Mouse (Mus musculus) CH12.LX (cell line): Measurements from ENCODE around the gene Cpne5. TPM values are rescaled to one million over a fixed set of nuclear protein-coding genes. Genes with fewer than 3 reads are reported as not detected.

Experiments
- DNase-seq: peaks from one replicate; pipeline ENCODE4 v3.0.0-alpha.2; 2013; ENCODE audit errors: extremely low read depth
- H3K27ac ChIP-seq: 2 replicates; pipeline ENCODE4 v1.5.1; 2012; ENCODE audit warnings: low read depth, mild to moderate bottlenecking, control low read depth, moderate library complexity; ENCODE audit not compliant: insufficient read depth
- H3K27me3 ChIP-seq: replicated peaks from 2 replicates; pipeline ENCODE3; 2012; ENCODE audit warnings: inconsistent platforms
- H3K36me3 ChIP-seq, 2 experiments: replicated peaks in 1 of 2; 2 replicates each; pipeline versions ENCODE3 to v1.6.1; 2012; ENCODE audit warnings: inconsistent platforms in 1 of 2, low read length in 1 of 2, mild to moderate bottlenecking in 1 of 2, mixed read lengths in 1 of 2, moderate library complexity in 1 of 2; ENCODE audit not compliant: control insufficient read depth in 1 of 2, insufficient read depth in 1 of 2
- H3K4me1 ChIP-seq, 2 experiments: 2 replicates each; pipeline ENCODE4 v1.6.1; 2012; ENCODE audit warnings: inconsistent platforms in 1 of 2, moderate library complexity in 1 of 2; ENCODE audit not compliant: insufficient read depth in 2 of 2, control insufficient read depth in 1 of 2
- H3K4me2 ChIP-seq: 2 replicates; pipeline ENCODE4 v1.6.1; 2012; ENCODE audit warnings: low read depth, mild to moderate bottlenecking, control low read depth; ENCODE audit not compliant: poor library complexity, insufficient read depth, severe bottlenecking
- H3K4me3 ChIP-seq, 3 experiments: fragments of 150-350 bp in 1 of 3; sonication (generic) in 1 of 3; replicated peaks in 1 of 3; 2 replicates each; pipeline versions ENCODE3 to v1.5.1; 2011 to 2012; ENCODE audit warnings: low read depth in 2 of 3, low read length in 2 of 3, mild to moderate bottlenecking in 2 of 3, moderate library complexity in 2 of 3, control low read depth in 1 of 3, improper control_type of control experiment in 1 of 3, inconsistent platforms in 1 of 3, mixed read lengths in 1 of 3; ENCODE audit not compliant: poor library complexity in 1 of 3
- H3K79me2 ChIP-seq: replicated peaks from 2 replicates; pipeline ENCODE4 v1.6.1; 2012; ENCODE audit warnings: mild to moderate bottlenecking, moderate library complexity; ENCODE audit not compliant: control insufficient read depth, poor library complexity, insufficient read depth, severe bottlenecking; ENCODE audit errors: extremely low read depth
- H3K9ac ChIP-seq: 2 replicates; pipeline ENCODE4 v1.6.1; 2012; ENCODE audit warnings: low read depth, mild to moderate bottlenecking, control low read depth, moderate library complexity; ENCODE audit not compliant: insufficient read depth
- H3K9me3 ChIP-seq: replicated peaks from 2 replicates; pipeline ENCODE3; 2012; ENCODE audit warnings: low read length, inconsistent platforms, mixed read lengths
- BHLHE40 ChIP-seq: IDR thresholded peaks from 2 replicates; pipeline ENCODE4 v1.6.1; 2011; ENCODE audit warnings: mild to moderate bottlenecking, low read depth, low read length, improper control_type of control experiment
- CHD2 ChIP-seq: IDR thresholded peaks from 2 replicates; pipeline ENCODE4 v1.6.1; 2011; ENCODE audit warnings: low read length, improper control_type of control experiment
- E2F4 ChIP-seq: IDR thresholded peaks from 2 replicates; pipeline ENCODE4 v1.6.1; 2011; ENCODE audit warnings: low read depth, low read length, improper control_type of control experiment; ENCODE audit not compliant: insufficient replicate concordance
- ELF1 ChIP-seq: IDR thresholded peaks from 2 replicates; pipeline ENCODE4 v1.6.1; 2014; ENCODE audit warnings: low read depth, mild to moderate bottlenecking, inconsistent platforms, low read length, improper control_type of control experiment
- EP300 ChIP-seq: IDR thresholded peaks from 2 replicates; pipeline ENCODE4 v1.6.1; 2011; ENCODE audit warnings: low read length, improper control_type of control experiment
- ETS1 ChIP-seq: conservative IDR thresholded peaks from 2 replicates; pipeline ENCODE4 v1.6.1; 2012; ENCODE audit warnings: low read depth, mild to moderate bottlenecking, inconsistent platforms, low read length, improper control_type of control experiment, moderate library complexity
- GABPA ChIP-seq: IDR thresholded peaks from 2 replicates; pipeline ENCODE4 v1.6.1; 2012; ENCODE audit warnings: low read depth, low read length, improper control_type of control experiment, inconsistent platforms; ENCODE audit not compliant: insufficient replicate concordance
- HCFC1 ChIP-seq: IDR thresholded peaks from 2 replicates; pipeline ENCODE4 v1.6.1; 2012; ENCODE audit warnings: low read depth, mild to moderate bottlenecking, inconsistent platforms, low read length, improper control_type of control experiment
- IRF4 ChIP-seq: IDR thresholded peaks from 2 replicates; pipeline ENCODE4 v1.6.1; 2014; ENCODE audit warnings: low read depth, mild to moderate bottlenecking, inconsistent platforms, low read length, improper control_type of control experiment
- JUN ChIP-seq: IDR thresholded peaks from 2 replicates; pipeline ENCODE4 v1.6.1; 2011; ENCODE audit warnings: low read depth, mild to moderate bottlenecking, low read length, improper control_type of control experiment, moderate library complexity; ENCODE audit not compliant: insufficient read depth
- MAX ChIP-seq: IDR thresholded peaks from 2 replicates; pipeline ENCODE4 v1.6.1; 2011; ENCODE audit warnings: low read length, improper control_type of control experiment
- MEF2A ChIP-seq: IDR thresholded peaks from 2 replicates; pipeline ENCODE4 v1.6.1; 2014; ENCODE audit warnings: low read depth, mild to moderate bottlenecking, inconsistent platforms, low read length, improper control_type of control experiment, borderline replicate concordance
- MXI1 ChIP-seq: IDR thresholded peaks from 2 replicates; pipeline ENCODE4 v1.6.1; 2011; ENCODE audit warnings: mild to moderate bottlenecking, low read depth, low read length, improper control_type of control experiment
- NRF1 ChIP-seq: IDR thresholded peaks from 2 replicates; pipeline ENCODE4 v1.6.1; 2014; ENCODE audit warnings: low read depth, mild to moderate bottlenecking, inconsistent platforms, low read length, improper control_type of control experiment, moderate library complexity
- PAX5 ChIP-seq: IDR thresholded peaks from 2 replicates; pipeline ENCODE4 v1.6.1; 2012; ENCODE audit warnings: low read length, inconsistent platforms, mixed read lengths
- POLR2A ChIP-seq: IDR thresholded peaks from 2 replicates; pipeline ENCODE4 v1.6.1; 2011; ENCODE audit warnings: low read depth, mild to moderate bottlenecking, improper control_type of control experiment, low read length
- POLR2AphosphoS2 ChIP-seq: IDR thresholded peaks from 2 replicates; pipeline ENCODE4 v1.6.1; 2011; ENCODE audit warnings: low read depth, low read length, improper control_type of control experiment
- RAD21 ChIP-seq: IDR thresholded peaks from 2 replicates; pipeline ENCODE4 v1.6.1; 2011; ENCODE audit warnings: low read depth, mild to moderate bottlenecking, low read length, improper control_type of control experiment, moderate library complexity
- SIN3A ChIP-seq: IDR thresholded peaks from 2 replicates; pipeline ENCODE4 v1.6.1; 2012; ENCODE audit warnings: low read length, improper control_type of control experiment, inconsistent platforms
- SMC3 ChIP-seq: IDR thresholded peaks from 2 replicates; pipeline ENCODE4 v1.6.1; 2011; ENCODE audit warnings: low read depth, low read length, improper control_type of control experiment
- TBP ChIP-seq: conservative IDR thresholded peaks from 2 replicates; pipeline ENCODE4 v1.6.1; 2011; ENCODE audit warnings: low read depth, low read length, improper control_type of control experiment
- TCF12 ChIP-seq: IDR thresholded peaks from 2 replicates; pipeline ENCODE4 v1.6.1; 2014; ENCODE audit warnings: low read depth, mild to moderate bottlenecking, inconsistent platforms, low read length, improper control_type of control experiment
- UBTF ChIP-seq: IDR thresholded peaks from 2 replicates; pipeline ENCODE4 v1.6.1; 2012; ENCODE audit warnings: low read depth, mild to moderate bottlenecking, inconsistent platforms, low read length, improper control_type of control experiment, moderate library complexity
- USF1 ChIP-seq: IDR thresholded peaks from 2 replicates; pipeline ENCODE4 v1.6.1; 2014; ENCODE audit warnings: low read depth, mild to moderate bottlenecking, inconsistent platforms, low read length, improper control_type of control experiment
- USF2 ChIP-seq: conservative IDR thresholded peaks from 2 replicates; pipeline ENCODE4 v1.6.1; 2011; ENCODE audit warnings: low read depth, low read length, improper control_type of control experiment
- ZC3H11A ChIP-seq: IDR thresholded peaks from 2 replicates; pipeline ENCODE4 v1.6.1; 2012; ENCODE audit warnings: low read depth, mild to moderate bottlenecking, inconsistent platforms, low read length, improper control_type of control experiment
- ZKSCAN1 ChIP-seq: IDR thresholded peaks from 2 replicates; pipeline ENCODE4 v1.6.1; 2012; ENCODE audit warnings: low read depth, inconsistent platforms, low read length, improper control_type of control experiment, borderline replicate concordance
- ZNF384 ChIP-seq: IDR thresholded peaks from 2 replicates; pipeline ENCODE4 v1.6.1; 2012; ENCODE audit warnings: low read depth, low read length, improper control_type of control experiment, inconsistent platforms
- dilution Hi-C: fragments of 300-500 bp; cut with MboI; formaldehyde crosslinking; loops from 2 replicates; pipeline ENCODE4 v1.14.3; 2020; ENCODE audit warnings: low sequenced_read_pairs; ENCODE audit not compliant: extremely low pct_unique_long_range_greater_than_20kb, extremely low pct_ligation_motif_present
- in situ Hi-C: fragments of 300-500 bp; cut with MboI; formaldehyde crosslinking; loops from 3 replicates; pipeline ENCODE4 v1.14.3; 2019; ENCODE audit warnings: low sequenced_read_pairs, low pct_ligation_motif_present, low pct_unique_long_range_greater_than_20kb, mixed read lengths
- polyA plus RNA-seq: library from polyadenylated mRNA; unstranded; fragments of >175 nt; gene quantifications from 2 replicates; pipeline ENCODE4 v1.2.1, GENCODE M21; 2012; ENCODE audit warnings: low read depth; ENCODE audit not compliant: insufficient read length
- total RNA-seq, 2 experiments: library from RNA; depleted of rRNA; stranded (reverse); fragments of 300-350 nt in 1 of 2; fragments of >200 nt in 1 of 2; gene quantifications; 2 replicates each; pipeline ENCODE4 v1.2.3; 2012 to 2014

Cpne5 gene
- total and polyA plus RNA-seq, 3 experiments: 0.68 to 1.9 (median 1.3) TPM

- Histone ChIP-seq H3K4me1 (peaks cover 18 to 63% of the 10 kb centered on the region in 2 experiments), H3K36me3 (peaks cover 43 to 61% of the 10 kb centered on the region in 2 experiments), H3K4me3 (no peak overlapping the region), H3K9ac (no peak overlapping the region), H3K4me2 (no peak overlapping the region), H3K9me3 (no peaks in the 10 kb centered on the region), H3K27ac (no peak overlapping the region), H3K79me2 (peaks cover 71% of the 10 kb centered on the region), H3K27me3 (no peaks in the 10 kb centered on the region)
- in situ Hi-C loops (no loop called here), dilution Hi-C loops (no loop called here)
- TF ChIP-seq BHLHE40 (no peak), ELF1 (no peak), MAX (no peak), ZNF384 (no peak), POLR2AphosphoS2 (no peak), UBTF (no peak), EP300 (no peak), GABPA (no peak), TBP (no peak), HCFC1 (no peak), MEF2A (no peak), NRF1 (no peak), ZKSCAN1 (no peak), ZC3H11A (no peak), IRF4 (no peak), MXI1 (no peak), USF2 (no peak), SIN3A (no peak), RAD21 (no peak)
- no peak for DNase-seq
Observed at GRCm38 (mm10) chr17:29258921-29259320, 21.0 kb upstream of the Cpne5 start.

GRCm38 (mm10) chr17:29258025-29258558 is 20.1 kb upstream of the Cpne5 start:
- Histone ChIP-seq H3K79me2 (peaks cover 71% of the 10 kb centered on the region), H3K9me3 (no peaks in the 10 kb centered on the region), H3K9ac (no peak overlapping the region), H3K4me1 (peaks cover 21 to 67% of the 10 kb centered on the region in 2 experiments), H3K36me3 (peaks cover 45 to 68% of the 10 kb centered on the region in 2 experiments), H3K27me3 (no peaks in the 10 kb centered on the region), H3K27ac (no peak overlapping the region), H3K4me2 (no peak overlapping the region), H3K4me3 (no peak overlapping the region)
- no peak for TF ChIP-seq USF2
- TF ChIP-seq JUN: no peak
- no peak for TF ChIP-seq RAD21
- TF ChIP-seq CHD2: no peak
- TF ChIP-seq GABPA: no peak
- TF ChIP-seq IRF4: no peak
- TF ChIP-seq POLR2A: no peak
- no peak for TF ChIP-seq E2F4
- TF ChIP-seq TBP: no peak
- TF ChIP-seq POLR2AphosphoS2: no peak
- TF ChIP-seq PAX5: no peak
- TF ChIP-seq USF1: no peak
- no peak for TF ChIP-seq HCFC1
- no peak for TF ChIP-seq ETS1
- no peak for TF ChIP-seq TCF12
- TF ChIP-seq ZNF384: no peak
- TF ChIP-seq SMC3: no peak
- DNase-seq: no peak
- in situ Hi-C loops: no loop called here
- dilution Hi-C loops: no loop called here
